Mouse (Mus musculus) right cerebral cortex, postnatal 36 days (tissue): ENCODE data around the gene Olfr1034.
"Not testable (repeated sequence)": the region's sequence is repeated elsewhere in the genome, so short reads cannot be mapped to it uniquely, and the experiment has no call there.

Experiments used
- DNase-seq, 2 experiments: peaks; one replicate each; pipeline ENCODE4 v3.0.0; 2022; ENCODE audit warnings: low spot score in 2 of 2, mixed read lengths in 1 of 2

The Olfr1034 gene

GRCm38 (mm10) chr2:86045561-86045960 lies at the start of gene Olfr1034:
TSS of gene Olfr1034 (plus strand) at chr2:86045861.
- DNase-seq = no peak

- DNase-seq = no peak
These were observed 40.4 kb upstream of the Olfr1034 start, which contains the start of gene Olfr1032 for GRCm38 (mm10) chr2:86005240-86005639. TSS of gene Olfr1032 (plus strand) at chr2:86005540.

- DNase-seq = not testable (repeated sequence)
These were observed 25.3 kb upstream of the Olfr1034 start, which contains the start of gene Olfr1033 for GRCm38 (mm10) chr2:86020406-86020805. TSS of gene Olfr1033 (plus strand) at chr2:86020633.

GRCm38 (mm10) chr2:86021518-86021917 lies 24.1 kb upstream of the Olfr1034 start:
- DNase-seq = not testable (repeated sequence)

GRCm38 (mm10) chr2:86050777-86051176 lies 5.1 kb downstream of the Olfr1034 start:
- DNase-seq = not testable (repeated sequence)

GRCm38 (mm10) chr2:86063766-86064165 lies 18.1 kb downstream of the Olfr1034 start:
- not testable (repeated sequence) for DNase-seq

GRCm38 (mm10) chr2:86070189-86070588 lies 24.5 kb downstream of the Olfr1034 start:
- no peak for DNase-seq

- not testable (repeated sequence) for DNase-seq
These were observed 28.0 kb downstream of the Olfr1034 start, which contains the start of gene Olfr1036 for GRCm38 (mm10) chr2:86073692-86074091. TSS of gene Olfr1036 (plus strand) at chr2:86073992.

GRCm38 (mm10) chr2:86080478-86080877 lies 34.8 kb downstream of the Olfr1034 start:
- DNase-seq = not testable (repeated sequence)

- DNase-seq = no peak
These were observed 41.6 kb downstream of the Olfr1034 start, which contains the start of gene Olfr1037 for GRCm38 (mm10) chr2:86087285-86087684. TSS of gene Olfr1037 (minus strand) at chr2:86087385.
